Mouse (Mus musculus) WW6 (cell line): ENCODE data around the gene Ccdc8.
"Not testable (repeated sequence)": the region's sequence is repeated elsewhere in the genome, so short reads cannot be mapped to it uniquely, and the experiment has no call there.

ENCODE experiments used
- DNase-seq: peaks from one replicate; pipeline ENCODE4 v3.0.0-alpha.2; 2013; ENCODE audit warnings: low read depth, low spot score

Ccdc8 gene

GRCm38 (mm10) chr7:16992451-16992807 is at the start of gene Ccdc8:
Gene Ccdc8 (plus strand): TSS chr7:16992708.
- no peak for DNase-seq

- DNase-seq: no peak
Observed at GRCm38 (mm10) chr7:16942861-16943260, 49.6 kb upstream of the Ccdc8 start.

- DNase-seq: peak; percentile 80
Observed at GRCm38 (mm10) chr7:16944061-16944807, 48.3 kb upstream of the Ccdc8 start, which contains the start of gene Pnmal2. Gene Pnmal2 (plus strand): TSS chr7:16944682.

GRCm38 (mm10) chr7:16944808-16945315 is 47.6 kb upstream of the Ccdc8 start:
- DNase-seq: no peak

- DNase-seq: no peak
Observed at GRCm38 (mm10) chr7:16945419-16945818, 47.1 kb upstream of the Ccdc8 start.

DNA sequence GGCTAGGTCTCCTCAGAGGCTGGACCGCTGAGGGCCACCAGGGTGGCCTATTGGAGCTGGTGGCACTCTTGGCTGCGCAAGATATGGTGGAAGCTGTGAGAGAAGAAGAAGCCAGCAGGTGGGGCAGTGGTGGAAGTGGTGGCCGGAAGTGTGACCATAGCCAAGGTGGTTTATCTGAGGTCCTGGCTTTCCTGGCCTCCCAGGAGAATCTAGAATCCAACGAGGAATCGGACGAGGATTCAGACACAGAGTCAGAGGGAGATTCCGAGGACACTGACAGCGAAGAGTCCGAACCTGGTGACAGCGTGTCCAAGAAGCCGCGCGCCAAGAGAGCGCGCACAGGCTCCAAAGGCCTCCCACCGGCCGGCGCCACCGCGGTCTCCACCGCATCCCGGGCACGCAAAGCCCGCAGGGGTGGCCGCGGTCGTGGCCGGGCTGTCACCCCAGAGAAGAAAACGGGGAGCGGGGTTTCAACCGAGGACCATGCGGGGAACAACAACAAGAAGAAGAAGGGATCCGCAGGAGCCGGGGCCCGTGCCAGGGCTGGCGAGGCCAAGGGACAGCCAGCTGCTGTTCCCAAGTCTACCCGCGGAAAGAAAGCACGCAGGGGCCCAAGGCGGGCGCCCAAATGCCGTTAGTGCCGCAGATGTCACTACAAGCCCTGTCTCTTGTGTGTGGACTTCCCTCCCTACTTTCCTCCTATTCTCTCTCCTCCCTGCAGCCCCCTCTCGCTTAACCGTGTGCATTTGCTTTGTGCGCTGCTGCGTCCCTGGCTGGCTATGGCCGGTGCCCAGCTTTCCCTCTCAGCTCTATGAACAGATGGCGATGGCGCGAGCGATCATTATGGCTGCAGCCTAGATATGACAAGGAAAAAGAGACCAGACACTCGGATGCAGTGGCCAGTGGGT is 45.8 kb upstream of the Ccdc8 start:
- DNase-seq: no peak

DNA sequence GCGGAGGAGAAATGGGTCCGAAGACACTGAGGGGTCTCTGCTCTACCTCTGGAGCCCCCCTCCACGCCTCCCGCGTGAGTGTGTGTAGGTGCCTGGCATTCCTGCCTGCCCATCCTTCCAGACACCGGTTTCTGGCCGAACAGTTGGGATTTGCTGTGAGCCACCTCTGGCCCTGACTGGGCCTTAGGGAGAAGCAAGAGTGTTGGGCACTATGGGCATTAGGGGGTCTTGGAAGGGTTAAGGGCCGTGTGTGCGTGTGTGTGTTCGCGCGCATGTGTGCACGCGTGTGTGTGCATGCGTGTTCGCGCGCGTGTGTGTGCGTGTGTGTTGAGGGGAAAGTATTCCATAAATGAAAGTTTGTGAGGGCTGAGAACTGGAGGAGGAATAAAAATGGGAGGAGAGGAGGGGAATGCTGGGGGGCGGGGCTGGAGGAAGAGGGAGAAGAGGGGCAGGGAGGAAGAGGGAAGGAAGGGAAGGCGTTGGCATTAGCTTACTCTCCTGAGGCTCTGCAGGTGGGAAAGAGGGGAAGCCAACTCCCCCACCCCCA is 45.1 kb upstream of the Ccdc8 start:
- DNase-seq: no peak

DNA sequence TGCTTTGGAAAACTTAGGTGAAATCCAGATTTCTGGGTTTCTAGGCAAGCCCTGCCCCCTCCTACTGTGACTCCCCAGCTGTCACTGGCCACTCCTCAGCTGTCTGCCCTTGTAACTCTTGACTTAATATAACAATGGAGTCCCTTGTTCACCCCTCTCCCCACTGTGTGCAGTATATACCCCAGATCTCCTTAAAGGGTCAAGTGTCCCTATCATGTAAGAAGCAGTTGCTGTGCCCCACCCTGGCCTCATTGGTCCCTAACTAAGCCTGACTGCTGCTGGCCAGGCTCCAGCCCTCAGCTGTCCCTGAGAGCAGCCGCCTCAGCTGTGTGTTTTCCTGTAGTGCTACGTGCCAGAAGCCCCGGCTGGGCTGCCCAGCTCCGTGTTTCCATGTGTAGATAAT is 44.5 kb upstream of the Ccdc8 start:
- no peak for DNase-seq

- no peak for DNase-seq
Observed at GRCm38 (mm10) chr7:16948923-16949458, 43.5 kb upstream of the Ccdc8 start.

DNA sequence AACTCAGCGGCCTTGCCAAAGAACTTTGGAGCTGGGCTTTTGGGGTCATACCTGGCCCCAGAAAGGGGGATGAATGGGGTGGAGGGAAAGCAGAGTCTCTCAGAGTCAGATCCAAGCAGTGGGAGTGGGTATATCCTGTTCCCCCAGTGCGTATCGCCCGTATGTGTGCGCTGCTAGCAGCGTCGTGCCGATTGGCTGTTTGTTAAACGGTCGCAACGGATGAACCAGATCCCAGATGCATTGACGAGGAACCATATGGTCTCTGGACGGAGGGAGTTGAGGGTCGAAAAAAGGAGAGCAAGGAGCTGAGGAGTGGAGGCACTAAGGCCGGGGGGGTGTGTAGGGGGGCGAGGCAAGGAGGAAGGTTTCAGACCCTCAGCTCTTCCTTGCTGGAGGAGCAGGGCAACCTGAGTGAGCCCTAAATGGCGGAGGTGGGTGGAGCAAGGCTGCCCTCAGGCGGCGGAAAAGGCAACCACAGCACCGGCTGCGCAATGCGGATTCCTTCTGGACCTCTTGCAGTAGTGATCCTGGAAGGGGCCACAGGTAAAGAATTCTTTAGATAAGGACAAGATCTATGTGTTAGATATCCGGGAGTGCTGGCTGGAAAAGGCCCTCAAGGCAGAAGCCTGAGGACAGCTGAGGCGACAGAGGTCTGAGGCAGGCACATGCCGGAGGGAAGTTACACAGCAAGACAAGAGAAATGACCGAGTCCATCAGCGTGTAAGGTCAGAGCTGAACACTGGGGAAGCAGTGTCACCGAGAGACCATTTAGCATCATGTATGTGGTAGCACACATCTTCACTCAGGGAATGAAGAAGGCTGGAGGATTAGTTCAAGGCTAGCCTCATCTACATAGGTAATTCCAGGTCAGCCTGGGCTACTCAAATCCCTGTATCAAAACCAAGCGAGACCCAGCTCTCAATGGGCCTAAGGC is 42.3 kb upstream of the Ccdc8 start:
- peak; percentile 58 for DNase-seq

- DNase-seq: peak; percentile 72
Observed at GRCm38 (mm10) chr7:16950861-16951635, 41.5 kb upstream of the Ccdc8 start.

DNA sequence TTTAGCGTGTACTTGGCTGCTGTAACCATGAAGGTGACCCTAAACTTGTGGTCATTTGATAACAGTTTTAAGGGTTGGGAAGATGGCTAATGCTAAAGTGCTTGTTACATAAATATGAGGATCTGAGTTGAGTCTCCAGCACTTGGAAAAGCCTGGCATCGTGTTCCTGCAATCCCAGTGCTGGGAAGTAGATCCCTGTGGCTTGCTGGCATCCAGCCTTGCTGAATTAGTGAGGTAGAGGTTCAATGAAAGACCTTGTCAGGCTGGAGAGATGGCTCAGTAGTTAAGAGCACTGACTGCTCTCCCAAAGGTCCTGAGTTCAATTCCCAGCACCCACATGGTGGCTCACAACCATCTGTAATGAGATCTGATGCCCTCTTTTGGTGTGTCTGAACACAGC is 38.7 kb upstream of the Ccdc8 start:
- not testable (repeated sequence) for DNase-seq

DNA sequence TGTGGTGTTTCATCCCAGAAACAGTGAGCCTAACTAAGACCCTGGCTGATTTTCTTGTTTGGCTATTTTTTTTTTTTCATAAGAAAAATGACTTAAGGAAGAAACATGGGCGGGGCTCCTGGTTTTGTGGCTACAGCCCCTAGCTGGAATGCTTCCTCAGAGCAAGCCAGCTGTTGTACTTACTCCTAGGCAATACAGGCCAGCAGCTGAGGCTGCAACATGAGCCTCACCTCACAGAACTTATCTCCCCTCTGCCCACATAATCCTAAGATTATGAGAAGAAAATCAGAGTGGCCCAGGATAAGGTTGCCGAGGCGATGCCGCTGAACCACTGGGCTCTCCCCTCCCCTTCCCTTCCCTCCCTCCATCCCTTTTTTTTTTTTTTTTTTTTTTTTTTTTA is 36.8 kb upstream of the Ccdc8 start:
- no peak for DNase-seq

GRCm38 (mm10) chr7:16956410-16957265 is 35.9 kb upstream of the Ccdc8 start:
- no peak for DNase-seq

GRCm38 (mm10) chr7:16959539-16960187 is 32.8 kb upstream of the Ccdc8 start, which contains the start of gene Pnmal1:
Gene Pnmal1 (plus strand): TSS chr7:16959679.
- peak; percentile 43 for DNase-seq

DNA sequence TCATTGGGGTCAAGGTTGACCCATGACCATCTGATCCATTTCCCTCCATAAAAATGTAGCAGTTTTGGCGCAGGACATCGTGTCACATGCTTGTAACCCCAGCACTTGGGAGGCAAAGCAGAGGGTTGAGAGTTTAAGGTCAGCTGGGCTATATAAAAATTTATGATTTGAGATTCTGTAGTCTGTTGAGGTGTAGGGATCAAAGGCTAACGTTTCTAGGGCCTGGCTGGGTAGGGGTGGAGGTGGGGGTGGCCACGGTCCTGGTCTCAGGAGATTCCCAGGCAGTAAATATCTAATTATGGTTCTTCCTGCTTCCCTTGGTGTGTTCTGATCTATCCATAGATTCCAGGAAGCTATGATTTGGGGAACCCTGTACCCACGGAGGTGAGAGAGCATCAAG is 30.8 kb upstream of the Ccdc8 start:
- DNase-seq: no peak

DNA sequence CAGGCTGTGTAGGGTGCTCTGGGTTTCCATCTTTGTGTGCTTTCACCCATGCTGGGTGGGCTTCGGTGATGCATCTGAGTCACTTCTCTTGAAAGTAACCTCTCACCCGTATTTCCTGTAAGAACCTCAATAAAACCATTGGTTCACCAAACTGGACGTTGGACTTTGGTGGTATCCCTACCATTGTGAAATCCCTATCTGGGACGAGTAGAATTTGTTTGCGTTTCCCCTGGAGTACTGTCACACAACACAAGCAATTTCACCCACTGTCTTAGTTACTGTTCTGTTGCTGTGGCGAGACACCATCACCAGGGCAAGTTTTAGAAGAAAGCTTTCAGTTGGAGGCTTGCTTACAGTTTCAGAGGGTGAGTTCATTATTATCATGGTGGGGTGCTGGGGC is 24.1 kb upstream of the Ccdc8 start:
- DNase-seq: no peak

DNA sequence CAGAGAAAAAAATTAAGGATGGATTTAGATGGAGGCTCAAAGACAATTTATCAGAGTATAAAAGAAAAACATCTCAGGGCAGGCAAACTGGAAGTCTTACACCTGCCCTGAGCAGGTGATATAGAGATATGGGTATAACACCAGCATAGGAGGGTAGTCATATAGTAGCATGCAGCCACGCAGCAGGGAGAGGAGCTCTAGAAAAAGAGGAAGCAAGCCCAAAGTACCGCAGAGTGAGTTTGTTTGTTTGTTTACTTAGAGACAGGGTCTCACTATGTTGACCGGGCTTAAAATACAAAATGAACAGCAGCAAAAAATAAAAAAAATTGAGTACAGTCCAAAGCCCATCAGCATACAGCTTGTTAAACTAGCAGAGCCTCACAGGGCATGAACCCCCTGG is 21.3 kb upstream of the Ccdc8 start:
- no peak for DNase-seq

- DNase-seq: no peak
Observed at GRCm38 (mm10) chr7:16974018-16974417, 18.5 kb upstream of the Ccdc8 start.
